Mouse (Mus musculus) MEL (cell line): ENCODE measurements around the gene Slc22a15.

Experiments
- CTCF ChIP-seq, 3 experiments: IDR thresholded peaks in 2 of 3; conservative IDR thresholded peaks in 1 of 3; 2 replicates each; pipeline ENCODE4 v1.5.1; 2011 to 2012; ENCODE audit warnings: low read length in 3 of 3, low read depth in 2 of 3, mild to moderate bottlenecking in 2 of 3, improper control_type of control experiment in 1 of 3, inconsistent platforms in 1 of 3, mixed read lengths in 1 of 3, moderate library complexity in 1 of 3; ENCODE audit not compliant: control insufficient read depth in 1 of 3, insufficient read depth in 1 of 3, poor library complexity in 1 of 3, severe bottlenecking in 1 of 3
- ELF1 ChIP-seq: IDR thresholded peaks from 2 replicates; pipeline ENCODE4 v1.6.1; 2014; ENCODE audit warnings: low read depth, mild to moderate bottlenecking, inconsistent platforms, low read length, improper control_type of control experiment, moderate library complexity
- EP300 ChIP-seq, 2 experiments: IDR thresholded peaks; 2 replicates each; pipeline ENCODE4 v1.6.1; 2011; ENCODE audit warnings: improper control_type of control experiment in 2 of 2, low read length in 2 of 2, low read depth in 1 of 2, mild to moderate bottlenecking in 1 of 2
- ETS1 ChIP-seq: IDR thresholded peaks from 2 replicates; pipeline ENCODE4 v1.6.1; 2012; ENCODE audit warnings: low read depth, mild to moderate bottlenecking, inconsistent platforms, low read length, improper control_type of control experiment, moderate library complexity
- HCFC1 ChIP-seq: IDR thresholded peaks from 2 replicates; pipeline ENCODE4 v1.6.1; 2012; ENCODE audit warnings: low read depth, mild to moderate bottlenecking, inconsistent platforms, low read length, improper control_type of control experiment, moderate library complexity
- KAT2A ChIP-seq: conservative IDR thresholded peaks from 2 replicates; pipeline ENCODE4 v1.6.1; 2012; ENCODE audit warnings: low read depth, low read length, improper control_type of control experiment, inconsistent platforms
- MXI1 ChIP-seq: IDR thresholded peaks from 2 replicates; pipeline ENCODE4 v1.6.1; 2011; ENCODE audit warnings: mild to moderate bottlenecking, low read depth, low read length, improper control_type of control experiment
- POLR2A ChIP-seq, 2 experiments: IDR thresholded peaks; 2 replicates each; pipeline ENCODE4 v1.6.1; 2011 to 2012; ENCODE audit warnings: low read length in 2 of 2, mild to moderate bottlenecking in 2 of 2, control low read depth in 1 of 2, improper control_type of control experiment in 1 of 2, low read depth in 1 of 2, moderate library complexity in 1 of 2; ENCODE audit not compliant: control insufficient read depth in 1 of 2, insufficient read depth in 1 of 2, poor library complexity in 1 of 2
- TAL1 ChIP-seq: IDR thresholded peaks from 2 replicates; pipeline ENCODE4 v1.6.1; 2012; ENCODE audit warnings: mild to moderate bottlenecking, inconsistent platforms, low read length, moderate library complexity, mixed read lengths
- USF2 ChIP-seq, 2 experiments: IDR thresholded peaks; 2 replicates each; pipeline ENCODE4 v1.6.1; 2011 to 2012; ENCODE audit warnings: improper control_type of control experiment in 2 of 2, low read length in 2 of 2, borderline replicate concordance in 1 of 2, inconsistent platforms in 1 of 2, low read depth in 1 of 2, mild to moderate bottlenecking in 1 of 2; ENCODE audit not compliant: insufficient read depth in 1 of 2

- TF ChIP-seq ELF1: no peak
- no peak for TF ChIP-seq KAT2A
- TF ChIP-seq CTCF (IDR thresholded peaks at IDR 0.05 in 2 of 3, conservative IDR thresholded peaks at IDR 0.05 in 1 of 3; ENCODE audit: control insufficient read depth in 1 of 3, insufficient read depth in 1 of 3, low read depth in 2 of 3, low read length in 3 of 3, poor library complexity in 1 of 3, severe bottlenecking in 1 of 3): no peak
- TF ChIP-seq MXI1: no peak
- TF ChIP-seq USF2 (IDR thresholded peaks at IDR 0.05; ENCODE audit: borderline replicate concordance in 1 of 2, insufficient read depth in 1 of 2, low read depth in 1 of 2, low read length in 2 of 2): no peak
- TF ChIP-seq POLR2A (IDR thresholded peaks at IDR 0.05; ENCODE audit: control insufficient read depth in 1 of 2, insufficient read depth in 1 of 2, low read depth in 1 of 2, low read length in 2 of 2, poor library complexity in 1 of 2): no peak
- TF ChIP-seq EP300 (IDR thresholded peaks at IDR 0.05; ENCODE audit: low read depth in 1 of 2, low read length in 2 of 2): no peak
- TF ChIP-seq TAL1: no peak
- no peak for TF ChIP-seq ETS1
- TF ChIP-seq HCFC1: no peak
Measured at GRCm38 (mm10) chr3:101914266-101914665, 10.0 kb downstream of the Slc22a15 start.
